Mouse (Mus musculus) forebrain, embryonic 11.5 days (tissue): ENCODE results near the gene Tmem220. TPM values are rescaled to one million over a fixed set of nuclear protein-coding genes. Genes with fewer than 3 reads are reported as not detected.

Experiments used
- ATAC-seq: fragments of 200-750 bp; cut with Nextera tagmentation; replicated peaks from 2 replicates; pipeline ENCODE4 v1.8.0; 2017; ENCODE audit warnings: moderate TSS enrichment; ENCODE audit not compliant: low FRiP score
- DNase-seq: peaks from one replicate; pipeline ENCODE4 v3.0.0-alpha.2; 2017; ENCODE audit warnings: low spot score
- H3K27ac ChIP-seq: fragments of 300-500 bp; sonication (generic); 2 replicates; pipeline ENCODE4 v1.5.1; 2014; ENCODE audit warnings: low read depth, low read length
- H3K27me3 ChIP-seq: fragments of 300-500 bp; sonication (generic); 2 replicates; pipeline ENCODE4 v1.6.1; 2014; ENCODE audit warnings: mild to moderate bottlenecking, low read length, mixed read lengths; ENCODE audit not compliant: control insufficient read depth, insufficient read depth
- H3K36me3 ChIP-seq: fragments of 300-500 bp; sonication (generic); 2 replicates; pipeline ENCODE4 v1.6.1; 2014; ENCODE audit warnings: mild to moderate bottlenecking, low read length, moderate library complexity, mixed read lengths; ENCODE audit not compliant: control insufficient read depth, insufficient read depth
- H3K4me1 ChIP-seq: fragments of 300-500 bp; sonication (generic); replicated peaks from 2 replicates; pipeline ENCODE4 v1.6.1; 2014; ENCODE audit warnings: low read length, mixed read lengths; ENCODE audit not compliant: control insufficient read depth, insufficient read depth
- H3K4me2 ChIP-seq: fragments of 300-500 bp; sonication (generic); 2 replicates; pipeline ENCODE4 v1.6.1; 2014; ENCODE audit warnings: low read depth, mild to moderate bottlenecking, low read length, moderate library complexity, mixed read lengths; ENCODE audit not compliant: severe bottlenecking
- H3K4me3 ChIP-seq: fragments of 300-500 bp; sonication (generic); 2 replicates; pipeline ENCODE4 v1.5.1; 2014; ENCODE audit warnings: low read depth, low read length
- H3K9ac ChIP-seq: fragments of 300-500 bp; sonication (generic); 2 replicates; pipeline ENCODE4 v1.6.1; 2014; ENCODE audit warnings: low read length
- H3K9me3 ChIP-seq: fragments of 300-500 bp; sonication (generic); 2 replicates; pipeline ENCODE4 v1.6.1; 2016; ENCODE audit warnings: low read length, mixed read lengths; ENCODE audit not compliant: control insufficient read depth
- WGBS: fragments of 180-500 bp; shearing (Covaris S2); extraction: QIAGEN DNeasy Blood & Tissue Kit; methylation state at CpG from one replicate; pipeline ENCODE4 v1.1.7; 2014; 5-methylcytosine and 5-hydroxymethylcytosine counted together
- polyA plus RNA-seq: library from polyadenylated mRNA; unstranded; fragments of >200 nt; fragmentation: Nextera tagmentation; extraction: Ambion mirVana; gene quantifications from 2 replicates; pipeline ENCODE4 v1.2.1, GENCODE M21; 2014

Tmem220 gene
- polyA plus RNA-seq, 1 experiment from 2014 or later: 0.49 TPM

GRCm38 (mm10) chr11:67079740-67080139, 54.8 kb downstream of the Tmem220 start:
- H3K36me3 ChIP-seq: no peaks in the 10 kb centered on the region
- H3K27me3 ChIP-seq: peaks cover 10% of the 10 kb centered on the region
- H3K4me2 ChIP-seq: no peak overlapping the region
- ATAC-seq (no peak), DNase-seq (no peak)
- peaks cover 6% of the 10 kb centered on the region; the same call in 1 of the 2 replicates for H3K4me1 ChIP-seq
- WGBS: 65% methylated on average over 11 of the region's 11 CpGs
- no peaks in the 10 kb centered on the region for H3K9me3 ChIP-seq
- no peak overlapping the region for H3K4me3 ChIP-seq
- H3K27ac ChIP-seq: 0 out of 2 replicates have a peak overlapping the region, but pooled peaks have one; percentile 18
- no peak overlapping the region for H3K9ac ChIP-seq

DNA sequence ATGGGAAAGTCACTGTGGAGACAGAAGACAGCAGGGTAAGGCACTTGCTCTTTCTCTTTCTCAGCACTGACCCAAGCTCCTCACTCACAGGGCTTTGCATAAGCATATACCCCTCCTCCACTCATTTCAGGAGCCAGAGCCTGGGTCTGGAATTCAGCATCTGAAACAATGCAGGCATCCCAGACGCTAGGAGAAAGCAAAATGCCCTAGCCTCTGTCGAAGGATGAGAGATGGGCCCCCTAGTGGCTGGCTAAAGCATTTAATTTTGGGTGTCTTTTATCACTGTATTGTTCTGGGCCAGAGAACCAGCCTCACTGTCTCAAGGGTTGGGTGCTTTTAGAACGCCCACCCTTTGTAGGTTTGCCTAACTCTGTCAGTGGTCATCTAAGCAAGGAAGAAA, 55.2 kb downstream of the Tmem220 start:
- Histone ChIP-seq H3K4me2 (no peak overlapping the region), H3K4me3 (no peak overlapping the region), H3K27me3 (peaks cover 14% of the 10 kb centered on the region), H3K27ac (no peak overlapping the region), H3K9ac (no peak overlapping the region), H3K9me3 (no peaks in the 10 kb centered on the region), H3K4me1 (peaks cover 6% of the 10 kb centered on the region; the same call in 1 of the 2 replicates), H3K36me3 (no peaks in the 10 kb centered on the region)
- ATAC-seq: peak; percentile 47; the same call in 1 of the 2 replicates
- DNase-seq: peak; percentile 81
- 3% methylated on average over 3 of the region's 3 CpGs for WGBS

GRCm38 (mm10) chr11:67081125-67081649, 56.2 kb downstream of the Tmem220 start:
- peaks cover 6% of the 10 kb centered on the region; the same call in 1 of the 2 replicates for H3K4me1 ChIP-seq
- no peaks in the 10 kb centered on the region for H3K36me3 ChIP-seq
- 4% methylated on average over 11 of the region's 11 CpGs for WGBS
- no peak overlapping the region for H3K4me3 ChIP-seq
- H3K27ac ChIP-seq: no peak overlapping the region
- no peak overlapping the region for H3K9ac ChIP-seq
- H3K9me3 ChIP-seq: no peaks in the 10 kb centered on the region
- DNase-seq (peak; percentile 85), ATAC-seq (peak; percentile 75)
- H3K27me3 ChIP-seq: peaks cover 14% of the 10 kb centered on the region
- no peak overlapping the region; the same call in 1 of the 2 replicates for H3K4me2 ChIP-seq

DNA sequence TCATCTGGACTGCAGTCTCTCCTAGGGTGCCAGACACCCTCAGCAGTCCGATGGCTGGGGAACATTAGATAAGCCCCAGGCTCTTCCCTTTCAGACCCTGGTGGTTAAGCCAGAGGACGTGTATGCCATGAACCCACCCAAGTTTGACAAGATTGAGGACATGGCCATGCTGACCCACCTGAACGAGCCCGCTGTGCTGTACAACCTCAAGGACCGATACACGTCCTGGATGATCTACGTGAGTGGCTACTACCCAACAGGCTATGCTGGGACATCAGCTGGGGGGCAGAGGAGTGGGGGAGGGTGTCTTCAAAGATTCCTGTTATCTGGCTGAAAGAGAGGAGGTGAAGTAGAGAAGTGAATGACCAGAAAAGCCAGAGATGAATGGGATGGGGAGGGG, 57.2 kb downstream of the Tmem220 start:
- no peak overlapping the region for H3K4me2 ChIP-seq
- ATAC-seq: no peak
- no peak overlapping the region for H3K9ac ChIP-seq
- WGBS: 89% methylated on average over 7 of the region's 7 CpGs
- H3K9me3 ChIP-seq: no peaks in the 10 kb centered on the region
- no peak overlapping the region for H3K4me3 ChIP-seq
- H3K27ac ChIP-seq: no peak overlapping the region
- DNase-seq: peak; percentile 46
- peaks cover 14% of the 10 kb centered on the region for H3K27me3 ChIP-seq
- H3K36me3 ChIP-seq: no peaks in the 10 kb centered on the region
- H3K4me1 ChIP-seq: peaks cover 6% of the 10 kb centered on the region; the same call in 1 of the 2 replicates

GRCm38 (mm10) chr11:67082793-67083192, 57.8 kb downstream of the Tmem220 start:
- H3K4me1 ChIP-seq: peaks cover 6% of the 10 kb centered on the region; the same call in 1 of the 2 replicates
- no peak overlapping the region for H3K4me2 ChIP-seq
- no peak overlapping the region for H3K9ac ChIP-seq
- ATAC-seq (no peak), DNase-seq (peak; percentile 37)
- H3K27me3 ChIP-seq: peaks cover 14% of the 10 kb centered on the region
- H3K4me3 ChIP-seq: no peak overlapping the region
- no peaks in the 10 kb centered on the region for H3K9me3 ChIP-seq
- H3K36me3 ChIP-seq: no peaks in the 10 kb centered on the region
- H3K27ac ChIP-seq: no peak overlapping the region
- WGBS: 87% methylated on average over 13 of the region's 13 CpGs

DNA sequence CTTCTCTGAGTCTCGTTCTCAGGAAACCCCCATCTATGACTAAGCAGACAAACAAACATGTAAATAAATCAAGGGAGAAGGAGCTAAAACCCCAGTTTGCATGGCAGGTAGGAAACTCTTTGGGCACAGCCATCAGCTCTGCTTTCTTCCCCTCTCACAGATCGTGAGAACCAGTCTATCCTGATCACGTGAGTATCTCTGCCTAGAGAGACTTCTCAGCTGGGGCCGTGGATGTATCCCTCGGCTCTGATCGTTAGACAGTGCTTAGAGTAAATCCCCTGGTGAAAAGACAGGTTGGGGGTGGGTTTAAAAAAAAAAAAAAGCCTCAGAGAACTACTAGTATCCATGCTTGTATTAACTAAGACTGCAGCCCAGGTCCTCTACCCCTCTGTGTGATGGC, 58.3 kb downstream of the Tmem220 start:
- WGBS: 59% methylated on average over 6 of the region's 6 CpGs
- no peak for ATAC-seq

GRCm38 (mm10) chr11:67083712-67084340, 58.9 kb downstream of the Tmem220 start:
- no peak for ATAC-seq
- peak; percentile 48 for DNase-seq
- Histone ChIP-seq H3K4me3 (no peak overlapping the region), H3K9ac (no peak overlapping the region), H3K4me2 (no peak overlapping the region), H3K4me1 (peaks cover 6% of the 10 kb centered on the region; the same call in 1 of the 2 replicates), H3K27ac (no peak overlapping the region), H3K27me3 (peaks cover 14% of the 10 kb centered on the region), H3K9me3 (no peaks in the 10 kb centered on the region), H3K36me3 (no peaks in the 10 kb centered on the region)
- 41% methylated on average over 32 of the region's 32 CpGs for WGBS

More for the DNA sequence above, 58.3 kb downstream of the Tmem220 start:
- H3K4me3 ChIP-seq: no peak overlapping the region
- no peak for DNase-seq
- H3K27me3 ChIP-seq: peaks cover 14% of the 10 kb centered on the region
- peaks cover 6% of the 10 kb centered on the region; the same call in 1 of the 2 replicates for H3K4me1 ChIP-seq
- H3K27ac ChIP-seq: no peak overlapping the region
- no peaks in the 10 kb centered on the region for H3K9me3 ChIP-seq
- no peak overlapping the region for H3K9ac ChIP-seq
- no peak overlapping the region for H3K4me2 ChIP-seq
- no peaks in the 10 kb centered on the region for H3K36me3 ChIP-seq
